Mouse (Mus musculus) liver, embryonic 13.5 days (tissue): ENCODE results near the gene Itih5. TPM values are rescaled to one million over a fixed set of nuclear protein-coding genes. Genes with fewer than 3 reads are reported as not detected.

Experiments used
- ATAC-seq: fragments of 200-750 bp; cut with Nextera tagmentation; 2 replicates; pipeline ENCODE4 v1.8.0; 2017; ENCODE audit warnings: low read depth, mild to moderate bottlenecking, moderate number of reproducible peaks, moderate library complexity
- DNase-seq: peaks from one replicate; pipeline ENCODE4 v3.0.0; 2022
- H3K27ac ChIP-seq: fragments of 300-500 bp; sonication (generic); 2 replicates; pipeline ENCODE4 v1.5.1; 2015; ENCODE audit warnings: moderate library complexity, mild to moderate bottlenecking, inconsistent platforms
- H3K27me3 ChIP-seq: fragments of 300-500 bp; sonication (generic); 2 replicates; pipeline ENCODE4 v1.6.1; 2015; ENCODE audit warnings: mild to moderate bottlenecking, inconsistent platforms
- H3K36me3 ChIP-seq: fragments of 300-500 bp; sonication (generic); 2 replicates; pipeline ENCODE4 v1.6.1; 2015; ENCODE audit warnings: mild to moderate bottlenecking, inconsistent platforms
- H3K4me1 ChIP-seq: fragments of 300-500 bp; sonication (generic); replicated peaks from 2 replicates; pipeline ENCODE4 v1.6.1; 2015; ENCODE audit warnings: inconsistent platforms
- H3K4me2 ChIP-seq: fragments of 300-500 bp; sonication (generic); 2 replicates; pipeline ENCODE4 v1.6.1; 2015; ENCODE audit warnings: inconsistent platforms, mild to moderate bottlenecking, moderate library complexity
- H3K4me3 ChIP-seq: fragments of 300-500 bp; sonication (generic); replicated peaks from 2 replicates; pipeline ENCODE4 v1.5.1; 2015; ENCODE audit warnings: mild to moderate bottlenecking, inconsistent platforms
- H3K9ac ChIP-seq: fragments of 300-500 bp; sonication (generic); 2 replicates; pipeline ENCODE4 v1.6.1; 2015; ENCODE audit warnings: mild to moderate bottlenecking, inconsistent platforms
- H3K9me3 ChIP-seq: fragments of 300-500 bp; sonication (generic); replicated peaks from 2 replicates; pipeline ENCODE4 v1.6.1; 2016; ENCODE audit warnings: inconsistent platforms
- WGBS: fragments of 180-500 bp; shearing (Covaris S2); methylation state at CpG from one replicate; pipeline ENCODE4 v1.1.7; 2015; ENCODE audit not compliant: insufficient replicate concordance; 5-methylcytosine and 5-hydroxymethylcytosine counted together
- polyA plus RNA-seq: library from polyadenylated mRNA; unstranded; fragments of >200 nt; fragmentation: Nextera tagmentation; extraction: Ambion mirVana; gene quantifications from 2 replicates; pipeline ENCODE4 v1.2.1, GENCODE M21; 2015

Gene Itih5
- polyA plus RNA-seq, 1 experiment from 2014 or later: 3.5 TPM

DNA sequence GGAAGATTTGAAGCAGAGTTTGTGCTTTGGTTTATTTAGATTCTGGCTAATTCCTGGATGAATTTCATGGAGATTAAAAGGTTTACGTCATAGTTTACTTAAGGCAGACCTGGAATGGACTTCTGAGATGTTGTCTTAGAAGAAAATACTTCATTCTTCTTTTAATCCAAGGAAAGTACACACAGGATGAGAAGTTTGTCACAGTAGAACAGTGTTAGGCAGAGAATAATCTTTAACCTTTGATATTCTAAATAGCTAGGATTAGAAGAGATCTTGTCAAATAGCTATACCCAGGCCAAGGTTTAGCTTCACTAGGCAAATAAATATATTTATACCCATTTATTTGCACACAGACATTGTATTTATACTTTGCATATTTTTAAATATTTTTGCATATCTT is 73.5 kb downstream of the Itih5 start:
- WGBS: 71% methylated on average over 1 of the region's 1 CpGs
- no peak for ATAC-seq

DNA sequence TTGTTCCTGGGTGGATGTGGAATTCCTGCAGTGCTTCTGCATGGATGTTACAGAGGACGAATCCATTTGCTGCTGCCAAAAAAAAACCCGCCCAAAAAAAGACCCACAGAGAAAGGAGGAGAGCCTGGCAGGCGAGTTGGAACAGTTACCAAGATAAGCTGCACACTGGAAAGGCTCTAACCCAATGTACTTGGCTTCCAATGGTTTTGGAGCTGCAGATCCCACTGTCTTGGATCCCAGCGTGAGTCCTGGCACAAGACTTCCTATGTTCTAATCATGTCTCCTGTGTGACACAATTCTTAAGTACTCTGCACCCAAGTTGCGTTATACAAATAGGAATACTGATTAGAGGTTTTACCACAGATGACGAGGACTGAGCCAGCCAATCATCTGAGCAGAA is 78.6 kb downstream of the Itih5 start:
- ATAC-seq: no peak
- 52% methylated on average over 6 of the region's 6 CpGs for WGBS
- H3K36me3 ChIP-seq: no peaks in the 10 kb centered on the region
- no peaks in the 10 kb centered on the region for H3K4me1 ChIP-seq
- H3K4me3 ChIP-seq: no peak overlapping the region
- no peak overlapping the region for H3K9ac ChIP-seq
- H3K27ac ChIP-seq: no peak overlapping the region
- DNase-seq: no peak
- H3K9me3 ChIP-seq: no peaks in the 10 kb centered on the region
- H3K4me2 ChIP-seq: no peak overlapping the region
- H3K27me3 ChIP-seq: no peaks in the 10 kb centered on the region

More for the DNA sequence above, 73.5 kb downstream of the Itih5 start:
- Histone ChIP-seq H3K9me3 (no peaks in the 10 kb centered on the region), H3K4me2 (no peak overlapping the region), H3K4me3 (no peak overlapping the region), H3K36me3 (no peaks in the 10 kb centered on the region), H3K4me1 (no peaks in the 10 kb centered on the region), H3K27me3 (no peaks in the 10 kb centered on the region), H3K9ac (no peak overlapping the region), H3K27ac (no peak overlapping the region)
- no peak for DNase-seq

GRCm38 (mm10) chr2:10236554-10236953 is 83.2 kb downstream of the Itih5 start:
- H3K27me3 ChIP-seq: no peaks in the 10 kb centered on the region
- H3K4me1 ChIP-seq: no peaks in the 10 kb centered on the region
- DNase-seq (no peak), ATAC-seq (no peak)
- no peak overlapping the region for H3K4me2 ChIP-seq
- 63% methylated on average over 2 of the region's 2 CpGs for WGBS
- H3K9ac ChIP-seq: no peak overlapping the region
- H3K9me3 ChIP-seq: no peaks in the 10 kb centered on the region
- H3K27ac ChIP-seq: no peak overlapping the region
- H3K4me3 ChIP-seq: no peak overlapping the region
- no peaks in the 10 kb centered on the region; the same call in 1 of the 2 replicates for H3K36me3 ChIP-seq

DNA sequence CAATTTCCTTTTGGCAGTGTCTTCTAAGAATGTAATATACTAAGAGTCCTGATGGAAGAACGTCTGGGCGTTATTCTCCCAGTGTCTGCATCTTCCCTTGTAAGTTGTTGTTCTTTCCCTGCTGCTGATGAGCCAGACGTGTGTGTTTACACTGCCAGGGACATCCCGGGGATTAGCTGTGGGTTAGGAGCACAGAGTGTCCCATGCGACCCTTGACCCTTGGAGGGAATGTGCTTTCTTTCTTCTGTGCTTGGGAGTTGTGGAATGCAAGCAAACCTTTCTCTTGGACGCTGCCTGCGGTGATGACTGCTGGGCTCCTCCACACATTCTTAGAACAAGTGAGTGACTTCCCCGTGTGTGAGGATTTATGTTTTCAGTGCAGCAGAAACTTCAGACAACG is 89.6 kb downstream of the Itih5 start:
- ATAC-seq (no peak), DNase-seq (no peak)
- H3K4me1 ChIP-seq: no peaks in the 10 kb centered on the region
- H3K27ac ChIP-seq: no peak overlapping the region
- H3K4me3 ChIP-seq: no peak overlapping the region
- H3K4me2 ChIP-seq: no peak overlapping the region
- H3K9me3 ChIP-seq: no peaks in the 10 kb centered on the region
- 45% methylated on average over 9 of the region's 9 CpGs for WGBS
- no peaks in the 10 kb centered on the region for H3K27me3 ChIP-seq
- H3K9ac ChIP-seq: no peak overlapping the region
- no peaks in the 10 kb centered on the region; the same call in 1 of the 2 replicates for H3K36me3 ChIP-seq

GRCm38 (mm10) chr2:10250441-10250840 is 97.1 kb downstream of the Itih5 start:
- DNase-seq (no peak), ATAC-seq (no peak)
- no peaks in the 10 kb centered on the region for H3K9me3 ChIP-seq
- no peaks in the 10 kb centered on the region for H3K4me1 ChIP-seq
- no peak overlapping the region for H3K27ac ChIP-seq
- no peaks in the 10 kb centered on the region; the same call in 1 of the 2 replicates for H3K36me3 ChIP-seq
- no peak overlapping the region for H3K9ac ChIP-seq
- H3K4me3 ChIP-seq: no peak overlapping the region
- H3K4me2 ChIP-seq: no peak overlapping the region
- 52% methylated on average over 9 of the region's 9 CpGs for WGBS
- no peaks in the 10 kb centered on the region for H3K27me3 ChIP-seq

DNA sequence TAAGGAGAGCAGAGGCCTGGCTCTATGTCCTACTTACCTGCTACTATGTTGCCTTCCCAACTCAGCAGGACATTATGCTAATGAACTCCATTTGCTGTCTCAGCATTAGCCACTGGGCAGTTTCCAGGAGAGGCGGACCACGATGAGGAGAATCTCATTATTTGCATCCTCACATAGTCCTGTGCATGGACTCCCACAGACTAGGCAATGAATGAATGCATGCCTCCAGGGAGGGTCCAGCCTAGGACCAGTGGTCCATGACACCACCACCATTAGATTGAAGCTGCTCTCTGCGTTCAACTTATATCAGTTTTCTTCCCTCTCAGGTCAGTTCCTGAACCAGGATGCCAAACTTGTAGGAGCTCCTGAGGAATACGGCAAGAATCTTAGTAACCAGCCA is 97.6 kb downstream of the Itih5 start:
- WGBS: 62% methylated on average over 4 of the region's 4 CpGs
- Histone ChIP-seq H3K4me2 (no peak overlapping the region), H3K27ac (no peak overlapping the region), H3K9me3 (no peaks in the 10 kb centered on the region), H3K4me3 (no peak overlapping the region), H3K27me3 (no peaks in the 10 kb centered on the region), H3K9ac (no peak overlapping the region), H3K36me3 (no peaks in the 10 kb centered on the region; the same call in 1 of the 2 replicates), H3K4me1 (no peaks in the 10 kb centered on the region)
- ATAC-seq: no peak
- DNase-seq: no peak

GRCm38 (mm10) chr2:10251466-10251865 is 98.1 kb downstream of the Itih5 start:
- ATAC-seq (no peak), DNase-seq (no peak)
- no peak overlapping the region for H3K9ac ChIP-seq
- no peaks in the 10 kb centered on the region for H3K4me1 ChIP-seq
- H3K36me3 ChIP-seq: no peaks in the 10 kb centered on the region; the same call in 1 of the 2 replicates
- WGBS: 70% methylated on average over 9 of the region's 9 CpGs
- H3K9me3 ChIP-seq: no peaks in the 10 kb centered on the region
- no peak overlapping the region for H3K4me2 ChIP-seq
- H3K27me3 ChIP-seq: no peaks in the 10 kb centered on the region
- H3K27ac ChIP-seq: no peak overlapping the region
- no peak overlapping the region for H3K4me3 ChIP-seq

GRCm38 (mm10) chr2:10252016-10252415 is 98.6 kb downstream of the Itih5 start:
- Histone ChIP-seq H3K4me3 (no peak overlapping the region), H3K27ac (no peak overlapping the region), H3K27me3 (no peaks in the 10 kb centered on the region), H3K9me3 (no peaks in the 10 kb centered on the region), H3K36me3 (no peaks in the 10 kb centered on the region; the same call in 1 of the 2 replicates), H3K4me1 (no peaks in the 10 kb centered on the region), H3K9ac (no peak overlapping the region), H3K4me2 (no peak overlapping the region)
- 90% methylated on average over 2 of the region's 2 CpGs for WGBS
- no peak for DNase-seq
- no peak for ATAC-seq

DNA sequence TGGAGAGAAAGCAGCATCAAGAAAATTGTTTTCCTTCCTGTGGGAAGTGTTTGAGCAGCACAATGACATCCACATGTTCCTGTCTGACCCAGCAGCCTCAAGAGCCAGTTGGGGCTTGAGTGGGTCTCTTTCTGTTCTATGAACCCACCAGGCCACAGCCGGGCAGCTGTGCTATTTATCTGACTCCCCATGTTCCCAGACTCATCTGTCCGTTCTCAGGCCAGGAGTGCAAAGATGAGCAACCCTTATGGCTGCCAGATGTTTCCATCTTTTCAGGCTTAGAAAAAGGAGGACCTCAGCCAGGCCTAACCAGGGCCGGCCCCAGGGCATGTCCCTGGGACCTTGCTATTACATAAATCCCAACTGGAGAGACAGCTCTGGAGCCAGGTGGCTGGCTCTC is 100.0 kb downstream of the Itih5 start:
- no peak for ATAC-seq
- H3K4me2 ChIP-seq: no peak overlapping the region
- H3K27me3 ChIP-seq: no peaks in the 10 kb centered on the region
- H3K9ac ChIP-seq: no peak overlapping the region
- no peaks in the 10 kb centered on the region for H3K9me3 ChIP-seq
- H3K27ac ChIP-seq: no peak overlapping the region
- no peaks in the 10 kb centered on the region for H3K4me1 ChIP-seq
- DNase-seq: no peak
- H3K4me3 ChIP-seq: no peak overlapping the region
- no peaks in the 10 kb centered on the region; the same call in 1 of the 2 replicates for H3K36me3 ChIP-seq
- 74% methylated on average over 3 of the region's 3 CpGs for WGBS

DNA sequence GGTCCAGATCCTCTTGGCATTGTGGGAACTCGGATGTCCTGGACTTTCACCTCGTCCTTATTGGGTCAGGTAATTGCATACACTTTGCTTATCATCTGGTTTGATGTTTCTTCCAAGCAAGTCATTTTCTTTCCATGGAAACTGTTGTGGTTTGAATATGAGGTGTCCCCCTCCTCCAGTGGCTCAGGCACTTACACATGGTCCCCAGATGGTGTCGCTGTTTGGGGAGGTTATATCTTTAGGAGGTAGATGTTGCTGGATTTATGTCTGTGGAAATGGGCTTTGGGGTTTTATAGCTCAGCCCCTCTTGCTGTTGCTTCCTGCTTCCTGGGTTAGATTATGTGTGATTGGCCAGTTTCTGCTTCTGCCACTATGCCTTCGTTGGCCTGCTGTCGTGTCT is 103.6 kb downstream of the Itih5 start:
- ATAC-seq: no peak
- 51% methylated on average over 5 of the region's 5 CpGs for WGBS
- no peak overlapping the region for H3K4me2 ChIP-seq

DNA sequence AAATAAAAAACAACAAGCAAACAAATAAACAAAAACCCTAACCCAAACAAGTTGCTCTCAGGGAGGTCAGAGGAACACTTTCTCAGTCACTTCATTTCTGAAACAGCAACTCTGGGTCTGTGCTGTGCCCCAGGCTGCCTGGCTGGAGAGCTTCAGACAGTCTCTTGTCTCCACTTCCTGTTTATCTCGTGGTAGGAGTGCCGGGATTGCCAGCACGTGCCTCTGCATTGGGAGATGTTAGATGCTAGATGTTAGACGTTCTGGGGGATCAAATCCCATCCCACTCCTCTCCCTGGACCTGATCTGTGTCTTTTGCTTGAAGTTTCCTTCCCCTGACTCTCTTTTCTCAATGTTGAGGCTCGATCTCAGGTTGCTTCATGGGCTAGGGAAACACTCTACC is 104.9 kb downstream of the Itih5 start:
- H3K27me3 ChIP-seq: no peaks in the 10 kb centered on the region
- H3K9me3 ChIP-seq: no peaks in the 10 kb centered on the region
- no peak for DNase-seq
- no peak for ATAC-seq
- no peaks in the 10 kb centered on the region for H3K4me1 ChIP-seq
- no peak overlapping the region for H3K4me2 ChIP-seq
- H3K4me3 ChIP-seq: no peak overlapping the region
- WGBS: 16% methylated on average over 5 of the region's 5 CpGs
- no peaks in the 10 kb centered on the region for H3K36me3 ChIP-seq
- no peak overlapping the region for H3K9ac ChIP-seq
- no peak overlapping the region for H3K27ac ChIP-seq

More for the DNA sequence above, 103.6 kb downstream of the Itih5 start:
- no peaks in the 10 kb centered on the region for H3K27me3 ChIP-seq
- DNase-seq: no peak
- no peaks in the 10 kb centered on the region for H3K4me1 ChIP-seq
- no peak overlapping the region for H3K27ac ChIP-seq
- H3K9ac ChIP-seq: no peak overlapping the region
- H3K9me3 ChIP-seq: no peaks in the 10 kb centered on the region
- no peak overlapping the region for H3K4me3 ChIP-seq
- no peaks in the 10 kb centered on the region; the same call in 1 of the 2 replicates for H3K36me3 ChIP-seq

GRCm38 (mm10) chr2:10260109-10260508 is 106.7 kb downstream of the Itih5 start:
- ATAC-seq: no peak
- WGBS: 60% methylated on average over 5 of the region's 5 CpGs
- no peak overlapping the region for H3K4me3 ChIP-seq

More at GRCm38 (mm10) chr2:10260109-10260508, 106.7 kb downstream of the Itih5 start:
- no peak overlapping the region for H3K4me2 ChIP-seq
- no peaks in the 10 kb centered on the region for H3K36me3 ChIP-seq
- H3K4me1 ChIP-seq: no peaks in the 10 kb centered on the region
- DNase-seq: no peak
- no peak overlapping the region for H3K9ac ChIP-seq
- no peaks in the 10 kb centered on the region for H3K9me3 ChIP-seq
- no peaks in the 10 kb centered on the region for H3K27me3 ChIP-seq
- no peak overlapping the region for H3K27ac ChIP-seq
